Mouse (Mus musculus): ENCODE measurements around the gene A530084C06Rik. TPM values are rescaled to one million over a fixed set of nuclear protein-coding genes. Genes with fewer than 3 reads are reported as not detected.

Gene A530084C06Rik
- polyA plus RNA-seq, 1 experiment = 0.44 TPM

DNA sequence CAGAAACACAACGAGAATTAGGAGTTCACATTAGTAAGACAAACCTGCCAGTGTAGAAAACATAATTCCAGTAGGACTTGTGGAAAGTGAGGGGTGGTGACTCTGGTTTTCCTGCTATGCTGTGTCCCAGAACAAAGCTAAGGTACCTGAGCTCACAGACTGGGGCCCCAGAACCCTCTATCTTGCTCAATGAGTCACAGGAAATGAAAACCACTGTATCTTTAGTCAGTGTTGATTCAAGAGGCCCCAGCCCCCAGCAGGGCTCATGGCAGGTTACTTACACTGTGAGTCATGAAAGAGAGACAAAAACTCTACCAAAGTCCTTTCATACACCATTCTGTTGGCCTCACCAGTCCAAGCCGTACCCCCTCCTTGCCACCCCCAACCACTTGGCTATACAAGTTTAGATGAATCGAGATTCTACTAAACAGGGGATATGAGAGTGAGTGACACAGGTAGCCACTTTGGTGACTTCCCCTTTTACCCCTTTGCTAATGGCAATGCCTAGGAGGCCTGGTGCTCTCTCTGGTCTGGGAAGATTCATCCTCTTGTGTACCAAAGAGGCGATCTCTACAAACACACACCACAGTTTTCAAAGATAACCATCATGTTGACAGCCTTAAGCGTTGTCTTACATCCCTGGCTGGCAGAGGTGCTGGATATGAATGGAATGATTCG, 8.6 kb upstream of the A530084C06Rik start:
- TF ChIP-seq POLR2A (IDR thresholded peaks at IDR 0.05; ENCODE audit: extremely low read depth, insufficient read depth, low read length) = no peak
- no peak for TF ChIP-seq CTCF (IDR thresholded peaks at IDR 0.05; ENCODE audit: extremely low read depth, insufficient read depth, low read length)
- Histone ChIP-seq H3K4me1 (ENCODE audit: control insufficient read depth, insufficient read depth, low read length) (no peaks in the 10 kb centered on the region), H3K27ac (ENCODE audit: insufficient read depth, low read length) (no peak overlapping the region), H3K4me3 (ENCODE audit: insufficient read depth, low read length) (no peak overlapping the region)

DNA sequence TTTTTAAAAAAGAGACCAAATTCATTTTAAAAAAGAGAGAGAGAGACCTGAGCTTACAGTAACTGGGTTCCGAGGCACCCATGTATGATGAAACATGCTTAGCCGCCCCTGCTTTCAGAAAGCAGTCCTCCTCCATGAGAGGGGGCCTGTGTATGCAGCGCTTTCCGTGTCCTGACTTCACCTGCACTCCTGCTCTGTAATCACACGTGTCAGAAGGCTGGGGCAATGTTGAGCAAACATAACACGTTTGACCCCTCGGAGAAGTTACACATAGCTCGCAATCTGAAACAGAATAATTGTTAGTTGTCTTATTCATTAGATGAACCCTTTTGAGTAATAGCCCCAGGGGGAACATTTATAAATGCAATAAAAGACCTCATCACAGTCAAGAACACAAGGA, 8.0 kb upstream of the A530084C06Rik start:
- Histone ChIP-seq H3K4me1 (ENCODE audit: control insufficient read depth, insufficient read depth, low read length) (no peaks in the 10 kb centered on the region), H3K4me3 (ENCODE audit: insufficient read depth, low read length) (no peak overlapping the region), H3K27ac (ENCODE audit: insufficient read depth, low read length) (no peak overlapping the region)
- TF ChIP-seq CTCF (IDR thresholded peaks at IDR 0.05; ENCODE audit: extremely low read depth, insufficient read depth, low read length) = no peak
- no peak for TF ChIP-seq POLR2A (IDR thresholded peaks at IDR 0.05; ENCODE audit: extremely low read depth, insufficient read depth, low read length)

DNA sequence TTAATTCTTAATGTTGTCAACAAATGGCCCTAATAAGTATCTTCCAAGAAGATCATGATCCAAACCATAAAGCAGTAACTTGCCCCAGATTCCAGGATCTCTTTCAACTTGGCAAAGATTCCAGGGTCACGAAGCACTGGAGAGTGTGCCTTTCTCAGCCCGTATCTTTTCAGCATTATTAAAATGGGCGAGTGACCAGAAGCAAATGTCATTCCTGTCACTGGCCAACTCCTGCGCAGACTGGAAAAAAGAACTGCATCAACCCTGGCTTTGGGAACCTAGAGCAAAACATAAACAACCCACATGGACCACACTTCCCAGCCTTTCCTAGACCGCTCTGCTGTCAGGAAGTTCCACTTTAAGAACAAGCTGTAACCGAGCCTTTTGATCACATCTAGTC, 5.3 kb upstream of the A530084C06Rik start:
- no peak overlapping the region for H3K27ac ChIP-seq (ENCODE audit: insufficient read depth, low read length)
- H3K4me1 ChIP-seq (ENCODE audit: control insufficient read depth, insufficient read depth, low read length) = no peaks in the 10 kb centered on the region
- H3K4me3 ChIP-seq (ENCODE audit: insufficient read depth, low read length) = no peak overlapping the region
- TF ChIP-seq CTCF (IDR thresholded peaks at IDR 0.05; ENCODE audit: extremely low read depth, insufficient read depth, low read length) (no peak), POLR2A (IDR thresholded peaks at IDR 0.05; ENCODE audit: extremely low read depth, insufficient read depth, low read length) (no peak)

- Histone ChIP-seq H3K27ac (ENCODE audit: insufficient read depth, low read length) (peak overlapping the region; percentile 59), H3K4me3 (ENCODE audit: insufficient read depth, low read length) (peak overlapping the region; percentile 46; the same call in 1 of the 2 replicates), H3K4me1 (ENCODE audit: control insufficient read depth, insufficient read depth, low read length) (no peaks in the 10 kb centered on the region)
- TF ChIP-seq CTCF (IDR thresholded peaks at IDR 0.05; ENCODE audit: extremely low read depth, insufficient read depth, low read length) = 0 out of 2 replicates have a peak, but pooled peaks have one; percentile 8
- TF ChIP-seq POLR2A (IDR thresholded peaks at IDR 0.05; ENCODE audit: extremely low read depth, insufficient read depth, low read length) = no peak
Measured at GRCm38 (mm10) chr13:31559419-31560144, 449 bp upstream of the A530084C06Rik start.

DNA sequence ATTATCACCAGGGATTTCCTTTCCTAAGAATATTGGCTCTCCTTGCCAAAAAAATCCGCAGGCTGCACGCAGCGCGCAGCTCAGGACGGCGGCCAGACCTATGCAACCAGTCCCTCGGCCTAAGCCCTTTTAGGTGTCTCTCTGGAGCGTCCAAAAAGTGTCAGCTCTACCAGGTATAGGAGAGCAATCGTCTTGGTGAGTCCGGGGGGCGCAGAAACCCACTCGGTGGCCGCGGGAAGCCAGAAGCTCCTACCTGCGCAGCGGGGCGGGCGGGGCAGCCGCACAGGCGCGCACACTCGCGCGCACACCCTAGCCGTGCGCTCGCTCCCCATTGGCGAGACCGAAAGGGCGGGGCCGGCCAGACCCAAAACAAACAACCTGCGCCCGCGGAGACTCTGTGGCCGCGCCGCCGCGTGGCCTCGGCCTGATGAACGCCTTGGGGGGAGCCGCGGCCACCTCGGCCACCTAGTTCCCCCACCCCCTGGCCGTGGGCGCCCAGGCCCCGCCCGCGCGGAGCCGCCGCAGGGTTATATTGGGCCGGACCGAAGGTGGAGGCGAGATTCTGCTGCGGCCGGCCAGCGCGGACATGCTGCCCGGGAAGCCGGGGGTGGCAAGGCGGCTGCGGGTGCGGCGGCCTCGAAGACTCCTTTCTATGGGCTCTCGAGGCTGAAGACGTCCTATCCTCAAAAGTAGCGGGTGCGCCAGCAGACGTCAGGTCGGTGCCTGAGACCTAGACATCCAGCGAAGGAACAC, 1.2 kb downstream of the A530084C06Rik start:
- H3K4me1 ChIP-seq (ENCODE audit: control insufficient read depth, insufficient read depth, low read length) = no peaks in the 10 kb centered on the region
- peak overlapping the region; percentile 76 for H3K27ac ChIP-seq (ENCODE audit: insufficient read depth, low read length)
- peak overlapping the region; percentile 46 for H3K4me3 ChIP-seq (ENCODE audit: insufficient read depth, low read length)
- TF ChIP-seq CTCF (IDR thresholded peaks at IDR 0.05; ENCODE audit: extremely low read depth, insufficient read depth, low read length) (no peak), POLR2A (IDR thresholded peaks at IDR 0.05; ENCODE audit: extremely low read depth, insufficient read depth, low read length) (no peak)

DNA sequence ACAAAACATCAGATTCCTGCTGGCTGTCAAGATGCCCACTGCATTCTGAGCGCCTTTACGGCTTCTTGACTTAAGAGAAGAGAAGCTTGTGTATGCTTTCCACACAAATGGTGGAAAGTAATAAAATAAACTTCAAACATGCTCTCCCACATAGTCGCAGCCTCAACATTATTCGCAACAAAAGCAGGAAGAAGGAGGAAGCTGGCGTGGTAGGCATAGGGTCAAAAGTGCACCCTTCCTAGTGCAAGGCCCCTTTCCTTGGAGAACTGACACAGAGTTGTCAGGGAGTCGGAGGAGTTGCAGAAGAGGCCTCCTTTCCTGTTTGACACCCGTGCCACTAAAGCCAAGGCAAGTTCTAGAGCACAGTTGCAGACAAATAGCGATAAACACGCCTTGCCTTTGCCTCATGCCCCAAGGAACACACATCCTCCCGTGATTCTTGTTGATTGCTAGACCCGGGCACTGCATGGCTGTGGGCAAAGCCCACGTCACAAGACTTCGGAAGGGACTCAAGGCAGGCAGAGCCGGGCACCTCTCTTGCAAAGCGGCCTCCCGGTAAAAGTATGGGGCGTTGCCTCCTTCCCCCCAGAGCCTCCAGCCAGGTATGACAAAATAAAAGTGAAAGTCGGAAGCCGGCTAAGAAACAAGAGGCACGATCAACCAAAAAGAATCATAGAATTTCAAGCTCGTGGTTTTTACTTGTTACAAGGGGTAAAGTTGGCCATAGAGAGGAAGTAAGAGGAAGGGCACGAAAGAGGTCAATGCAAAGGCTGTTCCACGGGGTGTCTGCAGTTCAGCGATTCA, 2.0 kb downstream of the A530084C06Rik start:
- Histone ChIP-seq H3K27ac (ENCODE audit: insufficient read depth, low read length) (no peak overlapping the region), H3K4me3 (ENCODE audit: insufficient read depth, low read length) (peak overlapping the region; percentile 46), H3K4me1 (ENCODE audit: control insufficient read depth, insufficient read depth, low read length) (no peaks in the 10 kb centered on the region)
- TF ChIP-seq POLR2A (IDR thresholded peaks at IDR 0.05; ENCODE audit: extremely low read depth, insufficient read depth, low read length) (no peak), CTCF (IDR thresholded peaks at IDR 0.05; ENCODE audit: extremely low read depth, insufficient read depth, low read length) (no peak)

GRCm38 (mm10) chr13:31555834-31556233, 3.3 kb downstream of the A530084C06Rik start, which contains the start of gene Foxq1:
Gene Foxq1, plus strand, starts transcription at chr13:31556134.
- Histone ChIP-seq H3K27ac (ENCODE audit: insufficient read depth, low read length) (no peak within 1 kb of the TSS), H3K4me1 (ENCODE audit: control insufficient read depth, insufficient read depth, low read length) (no peaks in the 10 kb centered on the region), H3K4me3 (ENCODE audit: insufficient read depth, low read length) (no peak within 1 kb of the TSS)
- TF ChIP-seq CTCF (IDR thresholded peaks at IDR 0.05; ENCODE audit: extremely low read depth, insufficient read depth, low read length) (no peak), POLR2A (IDR thresholded peaks at IDR 0.05; ENCODE audit: extremely low read depth, insufficient read depth, low read length) (no peak)

DNA sequence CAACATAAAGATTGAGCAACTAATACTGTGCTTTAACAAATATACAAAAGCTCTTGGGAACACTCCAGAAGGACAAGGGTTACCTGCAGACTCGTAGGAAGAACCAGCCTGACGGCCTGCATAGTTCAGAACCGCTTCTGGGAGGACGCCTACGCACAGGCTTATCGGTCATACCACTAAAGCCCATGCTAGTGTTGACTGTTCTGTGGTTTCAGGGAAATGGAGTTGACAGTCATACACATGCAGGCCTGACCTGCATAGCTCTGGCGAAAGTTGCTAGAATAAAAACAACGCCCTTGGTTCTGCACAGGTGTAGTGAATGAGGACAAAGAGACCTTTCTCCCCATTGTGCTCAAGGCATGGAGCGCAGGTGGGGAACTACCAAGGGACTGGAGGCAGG, 11.5 kb downstream of the A530084C06Rik start:
- no peak for TF ChIP-seq POLR2A (IDR thresholded peaks at IDR 0.05; ENCODE audit: extremely low read depth, insufficient read depth, low read length)
- no peak for TF ChIP-seq CTCF (IDR thresholded peaks at IDR 0.05; ENCODE audit: extremely low read depth, insufficient read depth, low read length)
- no peak overlapping the region for H3K27ac ChIP-seq (ENCODE audit: insufficient read depth, low read length)
- no peaks in the 10 kb centered on the region for H3K4me1 ChIP-seq (ENCODE audit: control insufficient read depth, insufficient read depth, low read length)
- no peak overlapping the region for H3K4me3 ChIP-seq (ENCODE audit: insufficient read depth, low read length)

DNA sequence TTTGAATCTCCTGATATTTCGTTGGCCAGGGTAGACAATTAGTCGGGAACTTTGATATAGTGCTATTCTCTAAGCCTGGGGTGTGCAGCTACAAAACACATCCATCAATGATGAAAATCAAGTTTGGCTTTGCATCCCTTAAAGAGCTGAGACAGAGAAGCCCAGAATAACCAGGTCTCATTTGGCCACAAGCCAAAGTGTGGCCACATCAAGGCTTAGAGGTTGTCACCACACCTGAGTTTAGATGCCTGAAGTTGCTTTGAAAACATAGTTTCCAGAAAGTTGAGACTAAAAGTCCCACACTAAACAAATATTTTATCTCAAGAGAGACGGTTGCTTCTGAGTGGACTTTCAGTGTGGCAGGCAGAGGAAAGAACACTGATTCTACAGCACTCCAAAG, 11.9 kb downstream of the A530084C06Rik start:
- H3K4me1 ChIP-seq (ENCODE audit: control insufficient read depth, insufficient read depth, low read length) = no peaks in the 10 kb centered on the region
- H3K4me3 ChIP-seq (ENCODE audit: insufficient read depth, low read length) = no peak overlapping the region
- H3K27ac ChIP-seq (ENCODE audit: insufficient read depth, low read length) = no peak overlapping the region
- no peak for TF ChIP-seq CTCF (IDR thresholded peaks at IDR 0.05; ENCODE audit: extremely low read depth, insufficient read depth, low read length)
- no peak for TF ChIP-seq POLR2A (IDR thresholded peaks at IDR 0.05; ENCODE audit: extremely low read depth, insufficient read depth, low read length)

Measured in cortical plate, adult 2 months (tissue).